Mouse (Mus musculus) cerebellum, adult 2 months (tissue): Measurements from ENCODE around the gene Syvn1. TPM values are rescaled to one million over a fixed set of nuclear protein-coding genes. Genes with fewer than 3 reads are reported as not detected.

Experiments
- DNase-seq, 2 experiments: peaks; one replicate each; pipeline ENCODE4 v3.0.0; 2021
- H3K27ac ChIP-seq: fragments of 200-500 bp; 2 replicates; pipeline ENCODE4 v1.5.1; 2012; ENCODE audit warnings: low read length, control low read depth, inconsistent platforms; ENCODE audit not compliant: insufficient read depth
- H3K27me3 ChIP-seq: fragments of 200-500 bp; 2 replicates; pipeline ENCODE4 v1.6.1; 2012; ENCODE audit warnings: inconsistent platforms, mild to moderate bottlenecking, low read length, moderate library complexity; ENCODE audit not compliant: control insufficient read depth, insufficient read depth
- H3K4me1 ChIP-seq: fragments of 200-500 bp; 2 replicates; pipeline ENCODE4 v1.6.1; 2011; ENCODE audit warnings: low read length; ENCODE audit not compliant: control insufficient read depth, insufficient read depth
- H3K4me3 ChIP-seq: fragments of 200-500 bp; replicated peaks from 2 replicates; pipeline ENCODE3; 2011; ENCODE audit warnings: mild to moderate bottlenecking, low read depth, low read length, control low read depth; ENCODE audit not compliant: insufficient read depth
- CTCF ChIP-seq: fragments of 200-500 bp; IDR thresholded peaks from 2 replicates; pipeline ENCODE4 v1.5.1; 2011; ENCODE audit warnings: low read depth, mild to moderate bottlenecking, control low read depth, low read length, moderate library complexity, borderline replicate concordance; ENCODE audit not compliant: insufficient read depth
- POLR2A ChIP-seq: fragments of 200-500 bp; IDR thresholded peaks from 2 replicates; pipeline ENCODE4 v1.6.1; 2011; ENCODE audit warnings: low read length, control low read depth, borderline replicate concordance; ENCODE audit not compliant: insufficient read depth
- WGBS: fragments of 180-500 bp; shearing (Covaris S2); methylation state at CpG from one replicate; pipeline ENCODE4 v1.1.7; 2018; 5-methylcytosine and 5-hydroxymethylcytosine counted together
- polyA plus RNA-seq: library from polyadenylated mRNA; depleted of rRNA; stranded (reverse); fragments of >200 nt; gene quantifications from 2 replicates; pipeline ENCODE4 v1.2.3, GENCODE M21; 2012; rRNA removed

Syvn1 gene
- polyA plus RNA-seq, 1 experiment = 34.8 TPM

GRCm38 (mm10) chr19:6097847-6098246, 51.5 kb downstream of the Syvn1 start:
- Histone ChIP-seq H3K27ac (no peak overlapping the region), H3K4me1 (no peaks in the 10 kb centered on the region), H3K4me3 (no peak overlapping the region), H3K27me3 (no peaks in the 10 kb centered on the region)
- 84% methylated on average over 3 of the region's 3 CpGs for WGBS
- TF ChIP-seq CTCF (no peak), POLR2A (no peak)
- no peak for DNase-seq

GRCm38 (mm10) chr19:6101186-6101585, 54.8 kb downstream of the Syvn1 start:
- no peak for DNase-seq
- TF ChIP-seq POLR2A = no peak
- no peak for TF ChIP-seq CTCF
- H3K27me3 ChIP-seq = no peaks in the 10 kb centered on the region
- H3K4me3 ChIP-seq = no peak overlapping the region
- no peaks in the 10 kb centered on the region for H3K4me1 ChIP-seq
- H3K27ac ChIP-seq = no peak overlapping the region
- WGBS = 75% methylated on average over 6 of the region's 6 CpGs

- Histone ChIP-seq H3K27ac (no peak overlapping the region), H3K27me3 (no peaks in the 10 kb centered on the region), H3K4me1 (no peaks in the 10 kb centered on the region), H3K4me3 (no peak overlapping the region)
- 68% methylated on average over 6 of the region's 6 CpGs for WGBS
- DNase-seq = no peak
- TF ChIP-seq POLR2A (no peak), CTCF (no peak)
Observed at GRCm38 (mm10) chr19:6102169-6102853, 55.9 kb downstream of the Syvn1 start.

Other genes starting within 250 kb of the Syvn1 start
- gene Frmd8, start 171.3 kb upstream of the Syvn1 start, polyA plus RNA-seq = 23.4 and 28.3 TPM in 2 replicates
- gene Slc25a45, start 168.8 kb upstream of the Syvn1 start, polyA plus RNA-seq = 4.3 and 5.0 TPM in 2 replicates
- gene Tigd3, start 152.4 kb upstream of the Syvn1 start, polyA plus RNA-seq = 5.1 and 5.6 TPM in 2 replicates
- gene Dpf2, start 133.6 kb upstream of the Syvn1 start, polyA plus RNA-seq = 136 and 141 TPM in 2 replicates
- gene Cdc42ep2, start 121.8 kb upstream of the Syvn1 start, polyA plus RNA-seq = 23.8 and 25.2 TPM in 2 replicates
- gene Pola2, start 82.4 kb upstream of the Syvn1 start, polyA plus RNA-seq = 16.8 and 19.7 TPM in 2 replicates
- not detected in 2 replicates for gene Slc22a20, start 60.4 kb upstream of the Syvn1 start, polyA plus RNA-seq
- gene Capn1, start 30.7 kb upstream of the Syvn1 start, polyA plus RNA-seq = 27.0 and 27.3 TPM in 2 replicates
- 48.7 and 51.5 TPM in 2 replicates for gene Mrpl49, start 11.2 kb downstream of the Syvn1 start, polyA plus RNA-seq
- 792 and 828 TPM in 2 replicates for gene Fau, start 11.3 kb downstream of the Syvn1 start, polyA plus RNA-seq
- 50.8 and 51.5 TPM in 2 replicates for gene Znhit2, start 14.6 kb downstream of the Syvn1 start, polyA plus RNA-seq
- gene Tm7sf2, start 21.8 kb downstream of the Syvn1 start, polyA plus RNA-seq = 50.8 and 51.6 TPM in 2 replicates
- gene Vps51, start 30.7 kb downstream of the Syvn1 start, polyA plus RNA-seq = 95.6 and 108 TPM in 2 replicates
- 0.59 TPM in 1 of 2 replicates, not detected in the other for gene Tmem262, start 33.5 kb downstream of the Syvn1 start, polyA plus RNA-seq
- 0.78 and 1.3 TPM in 2 replicates for gene Gm28374, start 35.7 kb downstream of the Syvn1 start, polyA plus RNA-seq
- 79.2 and 84.9 TPM in 2 replicates for gene Zfpl1, start 38.4 kb downstream of the Syvn1 start, polyA plus RNA-seq
- 0.14 and 0.20 TPM in 2 replicates for gene Cdca5, start 38.4 kb downstream of the Syvn1 start, polyA plus RNA-seq
- not detected in 2 replicates for gene AC131692.1, start 47.8 kb downstream of the Syvn1 start, polyA plus RNA-seq
- 0.05 and 0.24 TPM in 2 replicates for gene Naaladl1, start 59.2 kb downstream of the Syvn1 start, polyA plus RNA-seq
- 33.8 and 35.9 TPM in 2 replicates for gene Sac3d1, start 72.1 kb downstream of the Syvn1 start, polyA plus RNA-seq
- 66.7 and 67.9 TPM in 2 replicates for gene Snx15, start 81.7 kb downstream of the Syvn1 start, polyA plus RNA-seq
- gene Batf2, start 94.4 kb downstream of the Syvn1 start, polyA plus RNA-seq = 0.29 and 0.54 TPM in 2 replicates
- gene Arl2, start 95.0 kb downstream of the Syvn1 start, polyA plus RNA-seq = 174 and 188 TPM in 2 replicates
- gene Majin, start 137.8 kb downstream of the Syvn1 start, polyA plus RNA-seq = 0.08 TPM in 2 replicates
- 0.21 TPM in 1 of 2 replicates, not detected in the other for gene Gpha2, start 179.8 kb downstream of the Syvn1 start, polyA plus RNA-seq
- 243 and 258 TPM in 2 replicates for gene Ppp2r5b, start 189.3 kb downstream of the Syvn1 start, polyA plus RNA-seq
- gene Atg2a, start 195.1 kb downstream of the Syvn1 start, polyA plus RNA-seq = 40.8 and 41.1 TPM in 2 replicates
- gene Ehd1, start 230.1 kb downstream of the Syvn1 start, polyA plus RNA-seq = 168 and 220 TPM in 2 replicates